Mouse (Mus musculus) G1E (cell line): ENCODE results near the gene Lime1. TPM values are rescaled to one million over a fixed set of nuclear protein-coding genes. Genes with fewer than 3 reads are reported as not detected.

Source experiments
- ATAC-seq: 2 replicates; pipeline ENCODE4 v1.8.0; 2016; ENCODE audit warnings: mild to moderate bottlenecking; ENCODE audit not compliant: insufficient number of reproducible peaks, poor library complexity, low FRiP score, severe bottlenecking; ENCODE audit errors: extremely low read depth
- DNase-seq: peaks from one replicate; pipeline ENCODE4 v3.0.0; 2012; ENCODE audit warnings: low spot score
- H3K27me3 ChIP-seq: 2 replicates; pipeline ENCODE4 v1.6.1; 2012; ENCODE audit warnings: mild to moderate bottlenecking, low read length, inconsistent platforms; ENCODE audit not compliant: insufficient read depth
- H3K36me3 ChIP-seq: replicated peaks from 2 replicates; pipeline ENCODE3; 2012; ENCODE audit warnings: mild to moderate bottlenecking, inconsistent platforms
- H3K4me1 ChIP-seq: 2 replicates; pipeline ENCODE4 v1.6.1; 2012; ENCODE audit warnings: low read depth, low read length, inconsistent platforms, mixed read lengths; ENCODE audit not compliant: insufficient read depth
- H3K4me3 ChIP-seq: 2 replicates; pipeline ENCODE4 v1.5.1; 2012; ENCODE audit warnings: low read depth, mild to moderate bottlenecking, inconsistent platforms, low read length, moderate library complexity, mixed read lengths
- H3K9me3 ChIP-seq: replicated peaks from 2 replicates; pipeline ENCODE4 v1.6.1; 2012; ENCODE audit warnings: inconsistent platforms
- CTCF ChIP-seq: IDR thresholded peaks from 2 replicates; pipeline ENCODE4 v1.5.1; 2012; ENCODE audit warnings: low read depth, low read length, inconsistent platforms, mixed read lengths
- GATA1 ChIP-seq: IDR thresholded peaks from 2 replicates; pipeline ENCODE4 v1.6.1; 2012; ENCODE audit warnings: borderline replicate concordance, low read length, inconsistent platforms, mixed read lengths
- GATA2 ChIP-seq: IDR thresholded peaks from 2 replicates; pipeline ENCODE4 v1.6.1; 2012; ENCODE audit warnings: low read depth, low read length, inconsistent platforms, borderline replicate concordance
- POLR2AphosphoS5 ChIP-seq: IDR thresholded peaks from 2 replicates; pipeline ENCODE4 v1.6.1; 2012; ENCODE audit warnings: low read depth, low read length, inconsistent platforms; ENCODE audit not compliant: insufficient replicate concordance
- TAL1 ChIP-seq: conservative IDR thresholded peaks from 2 replicates; pipeline ENCODE4 v1.6.1; 2012; ENCODE audit warnings: low read depth, low read length, inconsistent platforms, mixed read lengths
- polyA plus RNA-seq: library from polyadenylated mRNA; stranded (reverse); fragments of >175 nt; gene quantifications from 2 replicates; pipeline ENCODE4 v1.2.3, GENCODE M21; 2012
- total RNA-seq, 2 experiments: library from RNA; stranded (forward) in 1 of 2; stranded (reverse) in 1 of 2; fragments of 200-1000 nt in 1 of 2; fragments of >200 nt in 1 of 2; fragmentation: Nextera tagmentation in 1 of 2; gene quantifications; 2 replicates each; pipeline ENCODE4 v1.2.3; 2014 to 2017

Gene Lime1
- total and polyA plus RNA-seq, 3 experiments, result 15.3 to 29.9 (median 16.1) TPM

- TF ChIP-seq GATA1 (no peak), POLR2AphosphoS5 (no peak), CTCF (no peak), TAL1 (no peak), GATA2 (no peak)
- Histone ChIP-seq H3K4me1 (peaks cover 18% of the 10 kb centered on the region), H3K9me3 (no peaks in the 10 kb centered on the region), H3K4me3 (no peak overlapping the region), H3K27me3 (peaks cover 8% of the 10 kb centered on the region), H3K36me3 (no peaks in the 10 kb centered on the region)
- ATAC-seq, result no peak
- no peak for DNase-seq
Observed at GRCm38 (mm10) chr2:181413141-181413540, 33.3 kb downstream of the Lime1 start.

GRCm38 (mm10) chr2:181415945-181416344 is 36.1 kb downstream of the Lime1 start:
- Histone ChIP-seq H3K36me3 (no peaks in the 10 kb centered on the region), H3K4me3 (no peak overlapping the region), H3K27me3 (peaks cover 28% of the 10 kb centered on the region), H3K9me3 (no peaks in the 10 kb centered on the region), H3K4me1 (peaks cover 4% of the 10 kb centered on the region)
- TF ChIP-seq GATA1 (no peak), CTCF (no peak), TAL1 (no peak)
- no peak for ATAC-seq
- no peak for DNase-seq

- no peak for DNase-seq
- Histone ChIP-seq H3K36me3 (no peaks in the 10 kb centered on the region), H3K9me3 (no peaks in the 10 kb centered on the region), H3K4me1 (no peaks in the 10 kb centered on the region), H3K27me3 (peaks cover 37% of the 10 kb centered on the region), H3K4me3 (no peak overlapping the region)
- no peak for ATAC-seq
- TF ChIP-seq CTCF, result no peak
- no peak for TF ChIP-seq TAL1
- no peak for TF ChIP-seq POLR2AphosphoS5
- TF ChIP-seq GATA1, result no peak
- TF ChIP-seq GATA2, result no peak
Observed at GRCm38 (mm10) chr2:181419359-181419758, 39.5 kb downstream of the Lime1 start.

- Histone ChIP-seq H3K36me3 (no peaks in the 10 kb centered on the region), H3K4me1 (no peaks in the 10 kb centered on the region), H3K4me3 (no peak overlapping the region), H3K27me3 (peaks cover 37% of the 10 kb centered on the region), H3K9me3 (no peaks in the 10 kb centered on the region)
- DNase-seq (no peak), ATAC-seq (no peak)
- TF ChIP-seq GATA2, result no peak
- TF ChIP-seq TAL1, result no peak
- TF ChIP-seq GATA1, result no peak
- TF ChIP-seq CTCF, result no peak
- no peak for TF ChIP-seq POLR2AphosphoS5
Observed at GRCm38 (mm10) chr2:181420426-181420825, 40.5 kb downstream of the Lime1 start.

GRCm38 (mm10) chr2:181420903-181421638 is 41.2 kb downstream of the Lime1 start:
- DNase-seq (no peak), ATAC-seq (no peak)
- Histone ChIP-seq H3K9me3 (no peaks in the 10 kb centered on the region), H3K4me3 (no peak overlapping the region), H3K36me3 (no peaks in the 10 kb centered on the region), H3K4me1 (no peaks in the 10 kb centered on the region), H3K27me3 (peaks cover 31% of the 10 kb centered on the region)
- no peak for TF ChIP-seq CTCF
- TF ChIP-seq TAL1, result no peak
- no peak for TF ChIP-seq POLR2AphosphoS5
- no peak for TF ChIP-seq GATA2
- TF ChIP-seq GATA1, result no peak

GRCm38 (mm10) chr2:181423834-181424233 is 44.0 kb downstream of the Lime1 start:
- no peaks in the 10 kb centered on the region for H3K4me1 ChIP-seq
- no peaks in the 10 kb centered on the region for H3K9me3 ChIP-seq

More at GRCm38 (mm10) chr2:181423834-181424233, 44.0 kb downstream of the Lime1 start:
- DNase-seq, result no peak
- ATAC-seq, result no peak
- peaks cover 25% of the 10 kb centered on the region for H3K27me3 ChIP-seq
- TF ChIP-seq POLR2AphosphoS5 (no peak), TAL1 (no peak), GATA2 (no peak), GATA1 (no peak), CTCF (no peak)
- H3K36me3 ChIP-seq, result no peaks in the 10 kb centered on the region
- H3K4me3 ChIP-seq, result no peak overlapping the region

Other genes starting within 250 kb of the Lime1 start
- gene Kcnq2, start 244.8 kb upstream of the Lime1 start, total RNA-seq (2014; fragmentation: Nextera tagmentation), result 1.6 TPM in 1 of 2 replicates, not detected in the other
- gene Kcnq2, start 244.8 kb upstream of the Lime1 start, total RNA-seq (2017), result 0.23 and 0.44 TPM in 2 replicates
- gene Kcnq2, start 244.8 kb upstream of the Lime1 start, polyA plus RNA-seq, result not detected in 2 replicates
- gene Eef1a2, start 223.1 kb upstream of the Lime1 start, total RNA-seq (2014; fragmentation: Nextera tagmentation), result not detected in 2 replicates
- 0.05 TPM in 1 of 2 replicates, not detected in the other for gene Eef1a2, start 223.1 kb upstream of the Lime1 start, total RNA-seq (2017)
- gene Eef1a2, start 223.1 kb upstream of the Lime1 start, polyA plus RNA-seq, result not detected in 2 replicates
- 148 and 153 TPM in 2 replicates for gene Ppdpf, start 192.8 kb upstream of the Lime1 start, total RNA-seq (2014; fragmentation: Nextera tagmentation)
- 58.4 and 74.0 TPM in 2 replicates for gene Ppdpf, start 192.8 kb upstream of the Lime1 start, total RNA-seq (2017)
- gene Ppdpf, start 192.8 kb upstream of the Lime1 start, polyA plus RNA-seq, result 143 and 210 TPM in 2 replicates
- not detected in 2 replicates for gene Ptk6, start 177.3 kb upstream of the Lime1 start, total RNA-seq (2014; fragmentation: Nextera tagmentation)
- 0.22 TPM in 1 of 2 replicates, not detected in the other for gene Ptk6, start 177.3 kb upstream of the Lime1 start, total RNA-seq (2017)
- not detected in 2 replicates for gene Ptk6, start 177.3 kb upstream of the Lime1 start, polyA plus RNA-seq
- gene Srms, start 166.9 kb upstream of the Lime1 start, total RNA-seq (2014; fragmentation: Nextera tagmentation), result 0.30 TPM in 1 of 2 replicates, not detected in the other
- gene Srms, start 166.9 kb upstream of the Lime1 start, total RNA-seq (2017), result 0.06 TPM in 1 of 2 replicates, not detected in the other
- gene Srms, start 166.9 kb upstream of the Lime1 start, polyA plus RNA-seq, result not detected in 2 replicates
- gene Fndc11, start 160.1 kb upstream of the Lime1 start, total RNA-seq (2014; fragmentation: Nextera tagmentation), result not detected in 2 replicates
- gene Fndc11, start 160.1 kb upstream of the Lime1 start, total RNA-seq (2017), result 0.23 TPM in 1 of 2 replicates, not detected in the other
- gene Fndc11, start 160.1 kb upstream of the Lime1 start, polyA plus RNA-seq, result not detected in 2 replicates
- 23.8 and 24.3 TPM in 2 replicates for gene Helz2, start 138.1 kb upstream of the Lime1 start, total RNA-seq (2014; fragmentation: Nextera tagmentation)
- gene Helz2, start 138.1 kb upstream of the Lime1 start, total RNA-seq (2017), result 12.4 and 13.6 TPM in 2 replicates
- gene Helz2, start 138.1 kb upstream of the Lime1 start, polyA plus RNA-seq, result 11.6 and 13.4 TPM in 2 replicates
- gene Gmeb2, start 92.0 kb upstream of the Lime1 start, total RNA-seq (2014; fragmentation: Nextera tagmentation), result 40.8 and 50.0 TPM in 2 replicates
- gene Gmeb2, start 92.0 kb upstream of the Lime1 start, total RNA-seq (2017), result 12.8 and 15.6 TPM in 2 replicates
- gene Gmeb2, start 92.0 kb upstream of the Lime1 start, polyA plus RNA-seq, result 12.2 and 18.1 TPM in 2 replicates
- not detected in 2 replicates for gene Stmn3, start 65.6 kb upstream of the Lime1 start, total RNA-seq (2014; fragmentation: Nextera tagmentation)
- not detected in 2 replicates for gene Stmn3, start 65.6 kb upstream of the Lime1 start, total RNA-seq (2017)
- not detected in 2 replicates for gene Stmn3, start 65.6 kb upstream of the Lime1 start, polyA plus RNA-seq
- gene Rtel1, start 60.3 kb upstream of the Lime1 start, total RNA-seq (2014; fragmentation: Nextera tagmentation), result 79.8 and 89.5 TPM in 2 replicates
- gene Rtel1, start 60.3 kb upstream of the Lime1 start, total RNA-seq (2017), result 59.2 and 80.4 TPM in 2 replicates
- gene Rtel1, start 60.3 kb upstream of the Lime1 start, polyA plus RNA-seq, result 17.9 and 24.5 TPM in 2 replicates
- 22.2 and 22.3 TPM in 2 replicates for gene Zgpat, start 15.2 kb upstream of the Lime1 start, total RNA-seq (2014; fragmentation: Nextera tagmentation)
- gene Zgpat, start 15.2 kb upstream of the Lime1 start, total RNA-seq (2017), result 40.0 and 40.5 TPM in 2 replicates
- gene Zgpat, start 15.2 kb upstream of the Lime1 start, polyA plus RNA-seq, result 26.0 and 28.1 TPM in 2 replicates
- 32.8 and 35.0 TPM in 2 replicates for gene Arfrp1, start 14.7 kb upstream of the Lime1 start, total RNA-seq (2014; fragmentation: Nextera tagmentation)
- 28.5 and 32.1 TPM in 2 replicates for gene Arfrp1, start 14.7 kb upstream of the Lime1 start, total RNA-seq (2017)
- 17.5 and 25.0 TPM in 2 replicates for gene Arfrp1, start 14.7 kb upstream of the Lime1 start, polyA plus RNA-seq
- not detected in 2 replicates for gene Zbtb46, start 79.3 kb downstream of the Lime1 start, total RNA-seq (2014; fragmentation: Nextera tagmentation)
- gene Zbtb46, start 79.3 kb downstream of the Lime1 start, total RNA-seq (2017), result 0.23 and 0.66 TPM in 2 replicates
- gene Zbtb46, start 79.3 kb downstream of the Lime1 start, polyA plus RNA-seq, result 0.04 TPM in 1 of 2 replicates, not detected in the other
- not detected in 2 replicates for gene Abhd16b, start 113.1 kb downstream of the Lime1 start, total RNA-seq (2014; fragmentation: Nextera tagmentation)
- not detected in 2 replicates for gene Abhd16b, start 113.1 kb downstream of the Lime1 start, total RNA-seq (2017)
- not detected in 2 replicates for gene Abhd16b, start 113.1 kb downstream of the Lime1 start, polyA plus RNA-seq
- 56.4 and 65.2 TPM in 2 replicates for gene Tpd52l2, start 117.1 kb downstream of the Lime1 start, total RNA-seq (2014; fragmentation: Nextera tagmentation)
- gene Tpd52l2, start 117.1 kb downstream of the Lime1 start, total RNA-seq (2017), result 87.1 and 89.2 TPM in 2 replicates
- gene Tpd52l2, start 117.1 kb downstream of the Lime1 start, polyA plus RNA-seq, result 45.3 and 47.1 TPM in 2 replicates
- gene Dnajc5, start 140.4 kb downstream of the Lime1 start, total RNA-seq (2014; fragmentation: Nextera tagmentation), result 41.9 and 46.4 TPM in 2 replicates
- gene Dnajc5, start 140.4 kb downstream of the Lime1 start, total RNA-seq (2017), result 49.5 and 52.7 TPM in 2 replicates
- gene Dnajc5, start 140.4 kb downstream of the Lime1 start, polyA plus RNA-seq, result 34.3 and 34.8 TPM in 2 replicates
- 51.3 and 66.0 TPM in 2 replicates for gene Uckl1, start 204.8 kb downstream of the Lime1 start, total RNA-seq (2014; fragmentation: Nextera tagmentation)
- gene Uckl1, start 204.8 kb downstream of the Lime1 start, total RNA-seq (2017), result 54.9 and 63.9 TPM in 2 replicates
- gene Uckl1, start 204.8 kb downstream of the Lime1 start, polyA plus RNA-seq, result 46.9 and 63.2 TPM in 2 replicates
- 53.1 and 60.8 TPM in 2 replicates for gene Prpf6, start 211.8 kb downstream of the Lime1 start, total RNA-seq (2014; fragmentation: Nextera tagmentation)
- gene Prpf6, start 211.8 kb downstream of the Lime1 start, total RNA-seq (2017), result 76.4 and 91.9 TPM in 2 replicates
- 20.3 and 27.8 TPM in 2 replicates for gene Prpf6, start 211.8 kb downstream of the Lime1 start, polyA plus RNA-seq
- 19.9 and 40.5 TPM in 2 replicates for gene Zfp512b, start 212.7 kb downstream of the Lime1 start, total RNA-seq (2014; fragmentation: Nextera tagmentation)
- gene Zfp512b, start 212.7 kb downstream of the Lime1 start, total RNA-seq (2017), result 16.3 and 19.8 TPM in 2 replicates
- gene Zfp512b, start 212.7 kb downstream of the Lime1 start, polyA plus RNA-seq, result 88.2 and 90.0 TPM in 2 replicates
- gene Samd10, start 219.1 kb downstream of the Lime1 start, total RNA-seq (2014; fragmentation: Nextera tagmentation), result 10.6 and 16.1 TPM in 2 replicates
- 2.5 and 3.1 TPM in 2 replicates for gene Samd10, start 219.1 kb downstream of the Lime1 start, total RNA-seq (2017)
- gene Samd10, start 219.1 kb downstream of the Lime1 start, polyA plus RNA-seq, result 7.6 and 9.7 TPM in 2 replicates